Mouse (Mus musculus) skeletal muscle tissue, adult 2 months (tissue): ENCODE results near the gene Pink1.

Experiments
- DNase-seq: peaks from one replicate; pipeline ENCODE4 v3.0.0-alpha.2; 2012; ENCODE audit warnings: low read depth, low spot score

Gene Pink1

DNA sequence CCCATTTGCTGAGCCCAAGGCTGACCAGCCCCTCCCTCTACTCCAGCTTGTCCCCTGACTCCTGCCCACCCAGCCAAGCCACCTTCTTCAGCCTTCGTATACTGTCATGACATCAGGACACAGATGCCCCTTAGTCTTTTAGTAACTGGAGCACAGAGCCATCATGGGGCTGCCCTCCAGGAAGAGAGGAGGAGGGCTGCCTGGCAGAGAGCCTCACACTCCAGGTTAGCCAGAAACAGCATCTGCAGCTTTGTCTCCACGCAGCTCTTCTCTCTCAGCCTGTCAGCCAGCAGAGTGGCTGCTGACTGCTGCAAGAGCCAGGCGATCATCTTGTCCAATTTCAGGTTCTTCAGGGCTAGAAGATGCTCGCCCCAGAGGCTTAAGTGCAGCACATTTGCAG is 12.3 kb downstream of the Pink1 start:
- no peak for DNase-seq

DNA sequence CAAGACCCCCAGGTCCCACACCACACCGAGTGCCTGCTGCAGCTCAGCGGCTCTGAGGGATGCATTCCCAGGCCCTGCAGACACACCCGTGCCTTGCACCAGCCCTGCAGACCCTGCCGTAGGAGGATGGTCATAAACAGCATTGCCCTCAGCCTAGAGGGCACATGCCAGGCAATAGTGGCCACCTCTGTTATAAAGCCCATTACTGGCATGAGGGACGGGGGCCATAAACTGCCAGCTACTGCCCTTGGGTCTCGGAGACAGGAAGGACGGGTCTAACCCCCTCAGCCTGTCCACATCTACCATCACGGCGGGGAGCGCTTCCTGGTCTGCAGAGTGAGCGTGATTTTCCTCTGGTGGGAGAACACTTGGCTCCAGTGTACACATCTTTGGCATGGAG is 13.1 kb downstream of the Pink1 start:
- DNase-seq = no peak

DNA sequence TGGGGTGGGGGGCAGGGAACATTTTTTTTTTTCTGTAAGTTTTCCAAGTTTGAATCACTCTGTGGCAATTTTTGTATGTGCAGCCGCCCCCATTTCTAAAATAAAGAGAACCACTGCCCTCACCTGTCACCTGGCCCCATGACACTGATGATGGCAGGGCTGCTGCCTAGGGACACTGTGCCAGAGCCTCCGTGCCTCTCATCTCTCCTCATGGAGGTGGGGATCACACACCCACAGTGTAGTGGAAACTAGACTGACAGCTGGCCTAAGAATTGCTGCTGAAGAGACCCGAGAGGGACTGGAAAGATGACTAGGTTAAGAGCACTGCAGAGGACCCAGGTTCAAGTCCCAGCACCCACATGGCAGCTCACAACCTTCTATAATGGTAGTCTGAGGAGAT is 14.0 kb downstream of the Pink1 start:
- DNase-seq = no peak

DNA sequence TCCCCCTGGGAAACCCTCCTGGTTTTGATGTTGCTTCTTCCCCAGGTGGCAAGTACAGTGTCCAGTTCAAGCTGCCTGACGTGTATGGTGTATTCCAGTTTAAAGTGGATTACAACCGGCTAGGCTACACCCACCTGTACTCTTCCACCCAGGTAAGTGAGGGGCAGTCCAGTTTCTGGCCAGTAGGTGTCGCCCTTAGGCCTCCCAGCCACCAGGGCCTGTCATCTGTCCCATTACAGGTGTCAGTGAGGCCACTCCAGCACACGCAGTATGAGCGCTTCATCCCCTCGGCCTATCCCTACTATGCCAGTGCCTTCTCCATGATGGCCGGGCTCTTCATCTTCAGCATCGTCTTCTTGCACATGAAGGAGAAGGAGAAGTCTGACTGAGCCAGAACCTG is 14.5 kb downstream of the Pink1 start:
- no peak for DNase-seq

DNA sequence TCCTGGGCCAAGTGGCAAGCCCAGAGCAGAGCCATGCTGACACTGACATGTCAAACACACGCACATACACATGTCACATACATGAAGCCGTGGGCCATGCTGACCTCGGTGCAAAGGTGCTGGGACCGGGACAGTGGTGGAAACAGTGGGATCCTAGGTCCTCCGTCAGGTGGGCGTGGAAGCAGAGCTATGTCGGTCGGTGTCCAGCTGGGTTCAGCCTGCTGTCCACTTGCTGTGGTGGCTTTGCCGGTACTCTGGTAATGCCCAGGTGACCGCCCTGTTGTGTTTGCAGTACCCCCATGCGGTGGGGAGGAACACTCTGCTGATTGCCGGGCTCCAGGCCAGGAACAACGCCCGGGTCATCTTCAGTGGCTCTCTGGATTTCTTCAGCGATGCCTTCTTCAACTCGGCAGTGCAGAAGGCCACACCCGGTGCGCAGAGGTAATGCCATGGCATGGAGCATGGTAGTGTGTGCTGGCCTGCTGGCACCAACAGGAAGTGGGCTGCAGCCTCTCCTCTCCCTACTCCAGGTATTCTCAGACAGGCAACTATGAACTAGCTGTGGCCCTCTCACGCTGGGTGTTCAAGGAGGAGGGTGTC is 15.7 kb downstream of the Pink1 start:
- DNase-seq = no peak

DNA sequence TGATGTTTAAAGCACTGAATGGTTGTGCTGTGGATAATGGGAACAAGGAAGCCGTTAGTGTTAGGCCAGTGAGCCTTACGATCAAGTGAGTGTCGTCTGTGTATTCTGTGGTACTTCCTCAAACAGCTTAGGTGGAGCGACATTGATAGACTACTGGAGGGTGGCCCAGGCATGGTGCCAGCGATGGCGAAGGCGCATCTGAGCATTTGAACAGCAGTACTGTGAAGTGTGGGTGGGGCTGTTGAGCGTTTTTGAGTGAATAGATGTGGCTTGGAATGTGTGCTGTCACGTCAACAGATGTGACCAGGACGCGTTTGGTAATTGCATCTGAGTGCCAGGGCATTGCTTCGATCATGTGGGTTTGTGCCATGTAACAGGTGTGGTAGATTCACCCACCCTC is 18.4 kb downstream of the Pink1 start:
- no peak for DNase-seq

DNA sequence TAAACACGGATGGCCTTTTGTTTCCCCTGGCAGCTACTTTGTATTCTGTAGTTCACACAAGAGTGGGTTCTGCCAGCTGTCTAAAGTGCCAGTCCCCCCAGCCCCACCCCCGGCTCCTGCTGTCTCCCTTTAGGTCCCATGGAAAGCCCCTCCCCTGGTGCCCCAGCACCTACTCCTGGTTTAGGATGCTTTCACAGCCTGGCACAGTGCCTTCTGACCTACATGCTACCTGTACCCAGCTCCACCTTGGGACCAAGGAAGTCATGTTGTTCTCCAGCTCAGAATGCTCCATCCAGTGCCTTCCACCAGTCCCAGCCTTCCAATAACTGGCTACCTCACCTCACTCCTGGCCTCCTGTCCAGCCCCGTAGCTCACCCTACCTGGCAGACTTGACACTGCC is 19.1 kb downstream of the Pink1 start:
- DNase-seq = no peak

DNA sequence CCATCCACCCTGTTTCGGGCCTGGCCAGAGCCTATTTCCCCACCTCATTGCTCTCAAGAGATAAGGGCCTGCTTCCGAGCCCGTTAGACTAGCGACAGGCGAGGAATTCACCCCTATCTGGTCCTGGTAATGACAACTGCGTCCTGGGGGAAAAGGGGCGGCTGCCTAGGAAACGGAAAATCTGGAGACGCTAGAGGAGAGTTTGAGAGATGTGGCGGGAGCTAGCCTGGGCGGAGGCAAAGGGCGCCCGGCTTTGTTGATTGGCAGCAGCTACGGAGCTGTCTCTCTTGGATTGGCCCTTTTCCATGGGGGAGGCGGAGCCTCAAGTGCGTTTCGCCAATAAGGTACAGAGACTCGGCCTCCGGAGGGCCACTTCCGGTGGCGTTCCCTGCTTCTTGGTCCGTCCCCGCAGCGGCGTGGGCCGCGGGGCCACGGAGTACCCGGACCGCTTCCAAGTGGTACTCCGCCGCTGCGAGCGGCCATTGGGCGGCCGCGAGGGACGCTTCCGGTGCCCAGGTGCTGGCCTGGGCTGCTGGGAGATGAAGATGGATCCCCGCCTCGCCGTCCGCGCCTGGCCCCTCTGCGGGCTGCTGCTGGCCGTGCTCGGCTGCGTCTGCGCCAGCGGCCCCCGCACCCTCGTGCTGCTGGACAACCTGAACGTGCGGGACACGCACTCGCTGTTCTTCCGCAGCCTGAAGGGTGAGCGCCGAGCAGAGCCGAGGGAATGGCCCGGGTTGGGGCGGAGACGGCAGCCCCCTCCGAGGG is 21.6 kb downstream of the Pink1 start, which contains the start of gene Ddost:
Ddost (plus strand) TSS at position 391 of the 765 bp plus-strand sequence.
- DNase-seq = peak; percentile 99

DNA sequence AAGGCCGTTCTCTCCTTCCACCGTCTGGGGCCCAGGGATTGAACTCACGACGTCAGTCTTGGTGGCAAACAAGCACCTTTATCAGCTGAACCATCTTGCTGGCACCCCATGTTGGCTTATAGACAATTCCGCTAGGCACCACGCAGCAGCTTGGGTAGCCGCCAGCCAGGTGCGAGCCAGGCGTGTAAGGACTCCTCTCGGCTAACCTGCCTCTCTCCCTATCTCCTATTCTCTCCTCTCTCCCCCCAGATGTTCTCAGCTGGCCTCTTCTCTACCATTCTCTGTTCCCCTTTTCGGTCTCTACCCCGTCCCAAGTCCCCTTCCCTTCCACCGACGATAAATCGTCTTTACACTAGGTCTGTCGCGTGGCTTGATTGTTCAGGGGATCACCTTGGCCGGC is 22.4 kb downstream of the Pink1 start:
- DNase-seq = no peak

DNA sequence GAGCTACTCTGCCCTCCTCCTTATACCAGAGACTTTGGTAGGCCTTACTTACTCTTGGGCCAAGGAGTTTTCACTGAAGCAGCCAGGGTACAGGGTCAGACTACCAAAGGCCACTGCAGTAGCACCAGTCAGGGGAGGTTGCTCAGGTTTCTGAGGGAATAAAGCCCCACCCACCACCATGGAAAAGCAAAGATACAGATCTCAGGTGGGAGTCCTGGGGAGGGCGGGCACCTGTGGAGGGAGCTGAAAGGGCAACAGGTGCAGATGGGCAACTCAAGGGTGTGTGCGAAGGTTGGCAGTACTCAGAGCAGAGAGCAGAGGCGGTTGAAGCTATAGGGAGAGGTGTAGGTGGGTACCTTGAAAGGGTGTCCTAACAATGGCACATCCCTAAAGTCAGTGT is 23.1 kb downstream of the Pink1 start:
- DNase-seq = no peak

DNA sequence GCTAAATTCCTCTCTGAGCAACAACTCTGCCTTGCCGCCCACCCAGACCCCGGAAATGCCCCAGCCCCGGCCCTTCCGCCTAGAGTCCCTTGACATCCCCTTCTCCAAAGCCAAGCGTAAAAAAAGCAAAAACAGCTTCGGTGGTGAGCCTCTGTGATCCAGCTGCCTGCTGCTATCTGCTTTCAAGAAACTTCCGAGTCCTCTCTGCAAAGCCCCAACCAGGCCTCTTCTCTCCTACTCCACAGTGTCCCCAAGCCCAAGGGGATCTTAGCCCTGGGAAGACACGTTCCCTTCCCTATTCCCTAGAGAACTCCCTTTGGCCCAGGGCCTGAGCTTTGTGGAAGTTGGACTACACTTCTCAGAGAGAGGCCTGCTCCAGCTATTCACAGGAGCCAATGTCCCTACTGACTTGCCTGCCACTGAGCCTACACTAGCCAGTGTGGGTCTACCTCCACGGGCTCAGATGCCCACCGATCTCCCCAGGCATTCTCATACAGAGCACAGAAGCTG is 24.8 kb downstream of the Pink1 start:
- DNase-seq = no peak

DNA sequence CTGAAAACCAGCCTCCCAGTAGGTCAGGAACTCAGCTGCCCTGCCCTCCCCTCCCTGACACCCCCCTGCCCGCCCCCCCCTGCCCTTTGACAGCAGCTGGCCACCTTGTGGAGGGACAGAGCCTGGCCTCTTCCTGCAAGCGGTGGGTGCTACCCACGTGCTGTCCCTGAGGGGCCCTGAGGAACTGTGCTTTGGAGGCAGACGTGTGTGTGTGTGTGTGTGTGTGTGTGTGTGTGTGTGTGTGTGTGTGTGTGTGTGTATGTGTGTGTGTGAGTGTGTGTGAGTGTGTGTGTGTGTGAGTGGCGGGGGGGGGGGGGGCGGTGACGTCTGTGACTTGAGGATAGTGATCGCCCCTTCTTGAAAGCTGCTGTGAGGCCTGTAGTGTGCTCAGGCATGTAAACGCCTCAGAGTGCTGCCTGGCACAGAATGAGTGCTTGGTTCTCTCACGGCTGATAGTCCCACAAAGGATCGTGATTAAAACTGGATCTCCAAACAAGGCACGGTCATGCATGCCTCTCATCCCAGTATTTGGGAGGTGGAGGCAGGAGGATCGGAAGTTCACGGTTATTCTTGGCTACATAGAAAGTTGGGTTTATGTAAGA is 32.1 kb downstream of the Pink1 start:
- no peak for DNase-seq

DNA sequence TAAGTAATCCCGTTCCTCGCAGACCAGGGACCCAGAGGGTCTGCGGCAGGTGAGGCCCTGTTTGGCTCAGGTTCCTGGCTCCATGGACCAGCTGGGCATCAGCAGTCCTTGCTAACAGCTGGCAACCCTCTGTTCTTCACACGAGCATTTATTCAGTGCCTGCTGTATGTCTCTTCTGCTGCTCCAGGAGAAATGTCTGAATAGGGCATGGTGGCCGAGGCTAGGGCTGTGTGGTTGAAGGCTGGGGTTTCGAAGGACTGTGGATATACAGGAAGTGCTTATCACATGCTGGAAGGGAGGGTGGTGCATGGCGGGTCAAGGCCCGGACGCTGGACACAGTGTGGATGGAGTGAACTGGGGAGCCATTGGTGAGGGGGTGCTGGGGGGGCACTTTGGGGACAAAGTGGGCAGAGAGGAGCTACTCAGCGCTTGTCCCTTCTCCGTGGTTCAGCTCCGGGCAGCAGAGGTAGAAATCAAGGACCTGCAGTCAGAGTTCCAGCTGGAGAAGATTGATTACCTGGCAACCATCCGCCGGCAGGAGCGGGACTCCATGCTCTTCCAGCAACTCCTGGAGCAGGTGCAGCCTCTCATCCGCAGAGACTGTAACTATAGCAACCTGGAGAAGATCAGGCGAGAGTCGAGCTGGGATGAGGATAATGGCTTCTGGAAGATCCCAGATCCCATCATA is 32.7 kb downstream of the Pink1 start:
- no peak for DNase-seq

DNA sequence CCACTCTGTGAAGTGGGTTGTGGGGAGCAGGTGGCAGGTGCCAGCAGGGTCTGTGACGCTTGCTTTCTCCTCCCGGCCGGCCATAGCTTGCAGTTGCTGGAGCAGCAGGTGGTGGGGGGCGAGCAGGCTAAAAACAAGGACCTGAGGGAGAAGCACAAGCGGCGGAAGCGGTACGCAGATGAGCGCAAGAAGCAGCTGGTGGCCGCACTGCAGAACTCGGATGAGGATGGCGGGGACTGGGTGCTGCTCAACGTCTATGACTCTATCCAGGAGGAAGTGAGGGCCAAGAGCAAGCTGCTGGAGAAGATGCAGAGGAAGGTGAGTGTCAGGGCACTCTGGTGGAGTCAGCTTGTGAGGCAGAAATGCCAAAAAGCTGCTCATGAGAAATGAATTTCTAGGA is 34.1 kb downstream of the Pink1 start:
- DNase-seq = no peak

DNA sequence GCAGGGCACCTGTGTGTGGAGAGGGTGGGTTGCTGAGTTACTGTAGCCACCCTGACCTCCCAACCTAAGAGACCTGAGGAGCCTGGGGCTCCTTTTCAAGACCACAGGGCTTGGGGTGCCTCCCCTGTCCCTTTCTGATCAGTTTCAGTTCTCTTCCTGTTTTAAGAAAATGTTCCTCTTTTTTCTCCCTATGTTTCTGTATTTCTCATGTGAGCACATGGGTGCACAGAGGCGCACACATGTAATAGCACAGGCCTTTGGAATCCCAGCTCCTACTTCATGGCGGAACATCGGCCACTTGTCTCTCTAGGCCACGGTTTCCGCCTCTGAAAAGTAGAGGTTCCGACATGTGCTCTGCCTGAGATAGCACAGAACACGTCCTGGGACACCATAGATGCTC is 37.4 kb downstream of the Pink1 start:
- DNase-seq = no peak

DNA sequence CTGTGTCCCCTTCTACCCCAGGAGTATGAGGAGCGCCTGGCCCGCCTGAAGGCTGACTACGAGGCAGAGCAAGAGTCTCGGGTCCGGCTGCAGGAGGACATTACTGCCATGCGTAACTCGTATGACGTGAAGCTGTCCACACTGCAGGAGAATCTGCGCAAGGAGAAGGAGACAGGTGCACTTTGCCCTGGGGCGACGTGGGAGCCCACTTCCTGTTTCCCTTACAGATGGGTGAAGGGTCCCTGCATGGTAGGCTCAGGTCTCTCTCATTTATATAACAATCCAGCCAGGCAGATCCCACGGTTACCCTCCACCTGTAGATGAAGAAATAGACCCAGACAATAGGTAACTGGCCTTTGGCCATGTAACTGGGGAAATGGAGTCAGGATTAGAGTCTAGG is 39.7 kb downstream of the Pink1 start:
- DNase-seq = no peak

DNA sequence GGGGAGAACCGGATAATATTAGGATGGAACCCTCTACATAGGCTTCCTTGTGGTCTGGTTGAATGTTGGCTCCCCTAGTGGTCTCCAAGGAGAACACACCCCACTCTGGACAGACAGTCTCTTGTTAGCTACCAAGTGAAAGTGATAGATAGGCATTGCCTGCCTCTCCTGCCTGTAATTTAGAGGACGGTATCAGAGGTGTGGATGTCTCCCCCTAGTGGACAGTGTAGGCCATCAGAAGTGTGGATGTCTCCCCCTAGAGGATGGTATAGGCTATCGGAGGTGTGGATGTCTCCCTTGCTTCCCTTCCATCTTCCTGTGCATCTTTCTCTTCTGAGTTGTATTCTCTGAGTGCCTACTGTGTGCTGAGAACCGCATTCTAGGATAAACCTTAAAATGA is 43.3 kb downstream of the Pink1 start:
- peak; percentile 77 for DNase-seq

DNA sequence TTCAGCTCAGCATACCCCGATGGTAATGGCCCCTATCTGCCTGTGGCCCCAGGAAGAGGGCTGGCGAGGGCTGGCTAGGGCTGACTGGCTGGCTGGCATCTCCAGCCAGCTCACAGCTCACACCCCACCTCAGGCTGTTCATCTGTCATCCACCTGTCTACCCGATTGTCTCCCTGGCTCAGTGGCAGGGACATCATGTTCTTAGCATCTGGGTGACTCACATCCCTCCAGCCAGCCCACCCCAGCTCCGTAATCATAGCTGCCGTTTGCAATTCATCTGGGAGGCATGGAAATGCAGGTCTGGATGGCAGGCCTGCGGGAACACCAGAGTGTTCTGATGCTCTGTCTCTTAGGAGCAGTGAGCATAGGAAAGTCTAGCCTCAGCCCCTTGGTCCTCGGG is 47.8 kb downstream of the Pink1 start:
- no peak for DNase-seq

DNA sequence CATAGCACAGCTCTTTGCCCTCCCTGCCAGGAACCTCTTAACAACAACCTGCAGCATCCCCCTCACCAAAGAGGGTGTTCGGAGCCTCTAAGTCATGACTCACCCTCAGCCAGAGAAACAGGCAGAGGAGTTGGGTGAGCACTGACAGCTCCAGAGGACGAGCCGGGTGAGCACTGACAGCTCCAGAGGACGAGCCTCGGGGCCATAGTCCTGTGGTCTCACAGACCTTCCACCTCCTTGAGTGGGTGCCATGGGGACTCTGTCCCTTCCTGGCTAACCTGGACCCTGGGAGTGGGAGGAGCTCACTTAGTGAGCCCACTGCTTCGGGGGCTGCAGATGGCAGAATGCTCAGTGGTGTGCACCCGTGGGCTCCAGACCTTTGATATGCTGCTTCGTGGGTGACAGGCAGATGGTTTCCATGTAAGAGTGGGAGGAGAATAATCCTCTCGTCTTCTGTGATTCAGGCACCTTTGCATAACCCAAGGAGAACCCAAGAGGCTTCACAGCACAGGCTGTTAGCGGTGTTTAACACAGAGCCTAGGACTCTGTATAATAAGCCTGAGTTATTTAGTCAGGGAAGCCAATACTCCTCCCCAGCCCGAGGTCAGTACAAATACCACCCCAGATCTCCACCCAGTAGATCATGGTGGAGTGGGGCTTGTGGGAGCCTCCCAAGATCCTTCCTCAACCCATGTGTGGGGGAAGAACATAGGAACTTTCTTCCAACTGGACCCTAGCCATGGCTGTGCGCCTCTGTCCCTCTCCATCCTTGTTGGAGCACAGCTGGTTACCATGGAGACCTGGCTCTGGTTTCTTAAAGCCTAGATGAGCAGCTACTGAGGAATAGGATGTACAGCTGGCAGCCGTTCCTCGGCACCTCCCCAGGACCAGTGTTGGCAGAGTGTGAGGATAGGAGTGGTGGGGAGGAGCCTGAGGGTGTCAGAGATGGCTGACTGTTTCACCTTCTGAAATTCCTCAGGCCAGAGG is 53.8 kb downstream of the Pink1 start:
- DNase-seq = peak; percentile 52

DNA sequence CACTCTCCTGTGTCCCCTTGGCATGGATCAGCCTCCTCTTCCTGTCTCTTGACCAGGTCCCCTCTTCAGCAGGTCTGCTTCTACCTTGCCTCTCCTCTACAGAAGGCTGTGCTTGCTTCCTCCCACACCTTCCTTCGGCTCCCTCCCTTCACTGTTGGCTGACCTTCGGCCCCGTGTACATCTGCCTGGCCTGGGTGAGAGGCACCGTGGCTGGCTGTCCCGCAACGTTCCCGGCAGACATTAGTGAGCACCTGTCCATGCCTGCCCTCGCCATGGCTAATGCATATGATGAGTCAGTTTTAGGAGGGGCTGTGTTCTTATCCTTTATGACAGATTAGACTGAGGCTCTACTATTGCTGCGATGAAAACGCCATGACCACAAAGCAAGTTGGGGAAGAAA is 58.2 kb downstream of the Pink1 start:
- DNase-seq = no peak
